Mouse (Mus musculus): ENCODE data around the gene Chd3. TPM values are rescaled to one million over a fixed set of nuclear protein-coding genes. Genes with fewer than 3 reads are reported as not detected.

The Chd3 gene
- polyA plus RNA-seq, 1 experiment from 2014 or later = 35.5 TPM

DNA sequence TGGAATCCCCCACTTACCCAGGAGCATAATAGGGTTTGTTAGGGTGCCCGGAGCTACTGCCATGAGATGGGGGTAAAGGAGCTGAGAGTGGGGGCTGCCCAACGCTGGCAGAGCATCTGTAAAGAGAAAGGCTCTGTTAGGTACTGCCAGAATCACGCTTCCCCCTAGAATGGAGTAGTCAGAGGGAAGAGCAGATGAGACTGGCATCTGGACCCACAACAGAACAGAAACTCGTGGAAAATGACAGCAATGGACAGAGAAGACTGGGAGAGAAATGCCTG, 38.5 kb upstream of the Chd3 start:
- Histone ChIP-seq H3K9ac (ENCODE audit: low read depth, low read length) (peak overlapping the region; percentile 89; the same call in 1 of the 2 replicates), H3K27me3 (replicated peaks; ENCODE audit: control insufficient read depth, insufficient read depth, low read length) (no peaks in the 10 kb centered on the region), H3K9me3 (ENCODE audit: control insufficient read depth, low read length) (no peaks in the 10 kb centered on the region), H3K4me3 (ENCODE audit: low read length) (peak overlapping the region; percentile 81; the same call in 1 of the 2 replicates), H3K4me2 (ENCODE audit: low read depth, low read length) (peak overlapping the region; percentile 87; the same call in 1 of the 2 replicates), H3K36me3 (ENCODE audit: control insufficient read depth, insufficient read depth, low read length) (peaks cover 39% of the 10 kb centered on the region), H3K27ac (ENCODE audit: low read length) (no peak overlapping the region), H3K4me1 (ENCODE audit: control insufficient read depth, insufficient read depth, low read length) (peaks cover 24% of the 10 kb centered on the region)
- no peak for ATAC-seq
- WGBS = 86% methylated on average over 4 of the region's 4 CpGs

DNA sequence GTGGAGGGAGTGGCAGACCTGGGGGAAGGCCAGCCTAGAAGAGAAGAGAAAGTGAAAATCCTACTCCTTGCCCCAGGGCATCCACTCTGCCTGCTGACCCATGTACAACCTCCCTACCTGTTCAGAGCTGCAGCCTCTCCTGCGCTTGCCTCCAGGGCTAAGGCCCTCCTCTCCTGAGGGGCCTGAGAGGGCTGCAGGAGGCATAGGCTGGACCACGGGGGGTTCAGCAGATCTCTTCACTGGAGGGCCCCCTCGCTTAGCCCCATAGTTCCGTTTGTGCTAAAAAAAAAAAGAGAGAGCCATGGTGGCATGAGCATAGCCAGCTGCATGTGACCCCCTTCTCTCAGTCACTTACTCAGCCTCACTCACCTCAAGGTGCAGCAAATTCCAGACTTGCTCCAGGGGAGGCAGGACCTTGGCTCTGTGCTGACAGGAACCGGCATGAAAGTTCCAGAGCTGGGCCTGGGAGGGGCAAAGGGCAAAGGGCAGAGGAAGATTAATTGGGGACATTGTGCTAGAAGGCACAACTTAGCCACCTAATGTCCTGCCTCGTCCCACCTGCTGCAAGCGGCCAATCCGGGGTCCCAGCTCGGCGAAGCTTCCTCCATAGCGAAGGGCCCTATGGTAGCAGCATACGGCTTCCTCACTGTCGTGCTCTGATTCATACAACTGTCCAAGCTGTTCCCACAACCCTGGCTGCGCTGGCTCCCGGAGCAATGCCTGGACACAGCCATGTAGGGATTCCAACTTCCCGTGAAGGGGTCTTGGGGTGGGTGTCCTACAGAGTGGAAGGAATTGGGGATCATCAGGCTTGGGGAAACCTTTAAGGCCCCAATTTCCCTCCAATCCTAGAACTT, 37.9 kb upstream of the Chd3 start:
- Histone ChIP-seq H3K9me3 (ENCODE audit: control insufficient read depth, low read length) (no peaks in the 10 kb centered on the region), H3K4me2 (ENCODE audit: low read depth, low read length) (no peak overlapping the region), H3K36me3 (ENCODE audit: control insufficient read depth, insufficient read depth, low read length) (peaks cover 40% of the 10 kb centered on the region), H3K27me3 (replicated peaks; ENCODE audit: control insufficient read depth, insufficient read depth, low read length) (no peaks in the 10 kb centered on the region), H3K4me1 (ENCODE audit: control insufficient read depth, insufficient read depth, low read length) (peaks cover 18% of the 10 kb centered on the region), H3K27ac (ENCODE audit: low read length) (no peak overlapping the region), H3K9ac (ENCODE audit: low read depth, low read length) (0 out of 2 replicates have a peak overlapping the region, but pooled peaks have one; percentile 89), H3K4me3 (ENCODE audit: low read length) (no peak overlapping the region)
- 89% methylated on average over 16 of the region's 16 CpGs for WGBS
- ATAC-seq = no peak

DNA sequence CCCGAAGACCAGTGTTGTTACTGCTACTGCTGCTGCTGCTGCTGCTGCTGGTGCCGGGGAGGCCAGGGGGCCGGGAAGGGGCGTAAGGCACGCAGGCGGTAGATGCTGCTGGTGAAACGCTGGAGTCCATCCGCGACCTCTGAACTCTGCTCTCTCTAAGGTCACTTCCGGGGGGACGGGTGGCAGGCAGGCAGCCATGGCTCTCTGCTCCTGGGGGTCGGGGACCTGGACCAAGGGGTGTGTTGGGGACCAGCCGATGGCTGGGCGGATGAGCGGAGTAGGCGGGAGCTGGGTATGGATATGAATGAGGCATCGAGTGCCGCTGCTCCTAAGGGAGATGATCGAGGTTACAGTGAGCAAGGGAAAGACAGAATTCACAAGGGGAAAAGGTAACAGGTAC, 37.1 kb upstream of the Chd3 start:
- Histone ChIP-seq H3K9me3 (ENCODE audit: control insufficient read depth, low read length) (no peaks in the 10 kb centered on the region), H3K27me3 (replicated peaks; ENCODE audit: control insufficient read depth, insufficient read depth, low read length) (no peaks in the 10 kb centered on the region)
- WGBS = 89% methylated on average over 19 of the region's 19 CpGs

DNA sequence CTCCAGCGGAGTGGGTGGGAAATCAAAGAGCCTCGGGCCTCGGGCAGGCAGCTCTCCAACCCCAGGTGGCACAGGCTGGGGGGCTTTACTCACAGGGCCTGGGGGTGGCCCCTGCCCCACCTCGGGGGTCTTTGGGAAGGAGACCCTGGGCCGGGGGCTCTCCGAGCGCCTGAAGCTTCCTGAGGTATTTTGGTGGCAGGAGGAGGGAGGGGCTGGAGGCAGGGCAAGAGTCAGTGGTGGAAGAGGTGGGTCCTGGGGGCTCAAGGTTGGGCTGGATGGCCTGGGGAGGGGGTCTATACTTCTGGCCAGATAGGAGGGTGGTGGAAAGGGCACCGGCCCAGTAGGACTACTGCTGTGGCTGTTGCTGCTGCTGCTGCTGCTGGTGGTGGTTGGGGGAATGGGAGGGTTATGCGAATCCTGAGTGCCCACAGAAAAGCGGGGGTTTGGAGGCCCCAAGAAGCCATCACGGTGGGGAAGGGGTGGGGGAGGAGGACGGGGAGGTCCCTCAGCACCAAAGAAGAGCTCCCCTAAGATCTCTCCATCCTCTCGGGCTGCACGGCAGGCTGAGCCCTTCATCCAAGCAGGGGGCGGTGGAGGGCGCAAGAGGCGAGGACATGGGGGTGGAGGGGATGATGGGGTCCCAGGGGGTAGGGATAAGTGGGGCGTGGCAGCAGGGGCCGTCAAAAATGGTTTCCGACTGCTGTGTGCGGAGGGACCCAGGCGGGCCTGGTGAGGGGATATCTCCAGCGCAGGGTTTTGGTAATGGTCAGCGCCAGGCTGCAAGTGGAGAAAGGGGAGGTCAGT, 36.4 kb upstream of the Chd3 start:
- 90% methylated on average over 24 of the region's 24 CpGs for WGBS
- ATAC-seq = no peak

More for the DNA sequence above, 37.1 kb upstream of the Chd3 start:
- ATAC-seq = no peak
- no peak overlapping the region for H3K9ac ChIP-seq (ENCODE audit: low read depth, low read length)
- H3K36me3 ChIP-seq (ENCODE audit: control insufficient read depth, insufficient read depth, low read length) = peaks cover 48% of the 10 kb centered on the region
- peaks cover 18% of the 10 kb centered on the region for H3K4me1 ChIP-seq (ENCODE audit: control insufficient read depth, insufficient read depth, low read length)
- no peak overlapping the region for H3K4me3 ChIP-seq (ENCODE audit: low read length)
- H3K4me2 ChIP-seq (ENCODE audit: low read depth, low read length) = no peak overlapping the region
- H3K27ac ChIP-seq (ENCODE audit: low read length) = no peak overlapping the region

DNA sequence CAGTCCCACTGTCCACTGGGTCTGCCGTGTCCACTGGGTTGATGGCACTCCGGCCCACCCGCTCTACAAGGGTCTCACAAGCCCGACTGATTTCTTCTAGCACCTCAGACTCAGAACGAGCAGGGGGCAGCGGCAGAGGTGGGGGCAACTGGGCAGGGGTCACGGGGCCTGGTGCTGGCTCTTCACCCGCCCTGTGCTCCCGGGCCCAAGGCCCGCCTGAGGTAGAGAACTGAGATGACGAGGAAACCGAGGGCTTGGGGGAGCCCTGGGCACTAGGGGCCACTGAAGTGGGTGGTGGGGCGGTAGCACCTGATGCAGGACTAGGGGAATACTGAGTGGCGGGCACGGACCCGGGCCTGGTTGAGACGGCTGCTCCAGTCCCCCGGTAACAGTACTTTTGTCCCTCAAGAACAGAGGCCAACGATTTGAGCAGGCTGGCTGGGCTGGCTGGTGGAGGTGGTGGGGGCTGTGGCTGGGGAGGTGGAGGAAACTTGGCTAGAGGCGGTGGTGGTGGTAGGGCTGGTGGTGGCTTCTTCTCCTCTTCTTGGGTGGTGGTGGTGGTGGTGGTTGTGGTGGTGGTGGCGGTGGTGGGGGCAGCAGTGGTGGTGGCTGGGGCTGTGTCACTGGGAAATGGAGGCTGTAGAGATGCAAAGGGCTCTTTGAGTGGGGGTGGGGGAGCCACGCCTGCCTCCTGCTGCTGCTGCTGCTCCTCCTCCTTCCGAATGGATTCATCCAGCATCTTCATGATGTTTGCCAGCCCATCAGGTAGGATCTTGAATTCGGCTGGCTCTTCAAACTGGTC, 35.6 kb upstream of the Chd3 start:
- Histone ChIP-seq H3K4me3 (ENCODE audit: low read length) (no peak overlapping the region), H3K36me3 (ENCODE audit: control insufficient read depth, insufficient read depth, low read length) (peaks cover 49% of the 10 kb centered on the region), H3K9me3 (ENCODE audit: control insufficient read depth, low read length) (no peaks in the 10 kb centered on the region), H3K27me3 (replicated peaks; ENCODE audit: control insufficient read depth, insufficient read depth, low read length) (no peaks in the 10 kb centered on the region), H3K4me1 (ENCODE audit: control insufficient read depth, insufficient read depth, low read length) (peaks cover 26% of the 10 kb centered on the region), H3K27ac (ENCODE audit: low read length) (no peak overlapping the region), H3K4me2 (ENCODE audit: low read depth, low read length) (no peak overlapping the region), H3K9ac (ENCODE audit: low read depth, low read length) (no peak overlapping the region)
- 91% methylated on average over 20 of the region's 24 CpGs for WGBS
- no peak for ATAC-seq

More for the DNA sequence above, 36.4 kb upstream of the Chd3 start:
- Histone ChIP-seq H3K36me3 (ENCODE audit: control insufficient read depth, insufficient read depth, low read length) (peaks cover 48% of the 10 kb centered on the region), H3K4me3 (ENCODE audit: low read length) (no peak overlapping the region), H3K9ac (ENCODE audit: low read depth, low read length) (no peak overlapping the region), H3K4me2 (ENCODE audit: low read depth, low read length) (no peak overlapping the region), H3K9me3 (ENCODE audit: control insufficient read depth, low read length) (no peaks in the 10 kb centered on the region), H3K4me1 (ENCODE audit: control insufficient read depth, insufficient read depth, low read length) (peaks cover 23% of the 10 kb centered on the region), H3K27ac (ENCODE audit: low read length) (no peak overlapping the region), H3K27me3 (replicated peaks; ENCODE audit: control insufficient read depth, insufficient read depth, low read length) (no peaks in the 10 kb centered on the region)

DNA sequence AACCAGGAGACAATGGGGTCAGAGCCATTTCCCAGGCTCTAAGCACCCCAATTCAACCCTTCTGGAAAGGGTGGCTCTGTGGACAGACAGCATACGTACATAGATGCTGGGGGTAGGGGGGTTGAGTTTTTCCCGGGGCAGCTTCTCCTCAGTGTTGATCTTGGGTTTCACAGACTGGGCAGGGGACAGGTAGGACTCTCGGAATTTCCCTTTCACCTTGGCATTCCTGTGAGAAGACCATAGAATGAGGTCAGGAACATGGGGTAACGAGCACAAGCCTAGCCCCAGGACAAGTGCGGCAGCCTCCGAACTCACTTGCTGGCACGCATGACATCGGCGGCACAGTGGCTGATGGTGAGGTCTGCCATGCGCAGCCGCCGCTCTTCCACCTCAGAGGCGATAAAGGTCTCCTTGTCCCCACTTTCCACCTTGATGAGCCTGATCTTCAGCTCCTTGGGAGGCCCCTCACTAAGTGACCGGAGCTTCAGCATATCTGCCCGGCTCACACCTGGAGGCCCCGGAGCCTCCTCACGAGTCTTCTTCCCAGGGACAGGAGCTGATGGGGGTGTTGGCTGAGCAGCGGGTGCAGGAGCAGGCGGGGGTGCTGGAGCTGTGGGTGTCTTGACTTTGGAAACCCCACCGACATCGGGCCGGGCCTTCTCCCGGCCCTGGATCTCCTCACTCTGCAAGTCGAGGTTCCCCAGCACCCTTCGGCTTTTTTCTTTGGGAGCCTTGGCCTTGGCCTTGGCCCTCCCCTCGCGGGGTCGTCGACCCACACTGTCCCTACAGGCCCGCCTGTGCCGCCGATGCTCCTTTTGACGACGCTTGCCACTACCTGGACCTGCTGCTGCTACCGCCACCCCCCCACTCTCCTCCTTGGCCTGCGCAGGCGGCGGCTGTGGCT, 34.7 kb upstream of the Chd3 start:
- Histone ChIP-seq H3K4me2 (ENCODE audit: low read depth, low read length) (no peak overlapping the region), H3K4me1 (ENCODE audit: control insufficient read depth, insufficient read depth, low read length) (peaks cover 31% of the 10 kb centered on the region), H3K9me3 (ENCODE audit: control insufficient read depth, low read length) (no peaks in the 10 kb centered on the region), H3K27me3 (replicated peaks; ENCODE audit: control insufficient read depth, insufficient read depth, low read length) (no peaks in the 10 kb centered on the region), H3K27ac (ENCODE audit: low read length) (no peak overlapping the region), H3K36me3 (ENCODE audit: control insufficient read depth, insufficient read depth, low read length) (peaks cover 53% of the 10 kb centered on the region), H3K4me3 (ENCODE audit: low read length) (no peak overlapping the region), H3K9ac (ENCODE audit: low read depth, low read length) (no peak overlapping the region)
- 89% methylated on average over 38 of the region's 38 CpGs for WGBS
- ATAC-seq = no peak

DNA sequence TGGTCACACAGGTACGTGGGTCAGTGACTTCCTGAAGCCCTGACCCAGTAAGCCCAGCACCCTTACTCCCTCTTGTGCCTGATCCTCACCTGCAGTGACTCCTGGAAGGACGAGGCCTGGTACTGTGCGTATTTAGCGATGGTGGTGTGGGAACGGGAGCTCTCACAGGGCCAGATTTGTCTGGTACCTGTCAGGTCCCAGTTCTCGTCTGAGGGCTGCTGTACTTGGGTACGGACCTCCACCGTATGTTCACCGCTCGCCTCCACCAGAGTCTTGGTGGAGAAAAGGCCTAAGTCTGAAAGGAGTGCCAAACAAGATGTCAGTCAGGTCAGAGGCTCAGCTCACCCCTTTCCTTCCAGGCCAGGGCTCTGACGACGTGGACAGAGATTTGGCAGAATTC, 32.8 kb upstream of the Chd3 start:
- ATAC-seq = no peak
- Histone ChIP-seq H3K9ac (ENCODE audit: low read depth, low read length) (0 out of 2 replicates have a peak overlapping the region, but pooled peaks have one; percentile 29), H3K4me2 (ENCODE audit: low read depth, low read length) (no peak overlapping the region), H3K27me3 (replicated peaks; ENCODE audit: control insufficient read depth, insufficient read depth, low read length) (no peaks in the 10 kb centered on the region), H3K4me3 (ENCODE audit: low read length) (no peak overlapping the region), H3K36me3 (ENCODE audit: control insufficient read depth, insufficient read depth, low read length) (peaks cover 47% of the 10 kb centered on the region), H3K27ac (ENCODE audit: low read length) (no peak overlapping the region), H3K4me1 (ENCODE audit: control insufficient read depth, insufficient read depth, low read length) (peaks cover 33% of the 10 kb centered on the region), H3K9me3 (ENCODE audit: control insufficient read depth, low read length) (no peaks in the 10 kb centered on the region)
- WGBS = 86% methylated on average over 12 of the region's 12 CpGs

DNA sequence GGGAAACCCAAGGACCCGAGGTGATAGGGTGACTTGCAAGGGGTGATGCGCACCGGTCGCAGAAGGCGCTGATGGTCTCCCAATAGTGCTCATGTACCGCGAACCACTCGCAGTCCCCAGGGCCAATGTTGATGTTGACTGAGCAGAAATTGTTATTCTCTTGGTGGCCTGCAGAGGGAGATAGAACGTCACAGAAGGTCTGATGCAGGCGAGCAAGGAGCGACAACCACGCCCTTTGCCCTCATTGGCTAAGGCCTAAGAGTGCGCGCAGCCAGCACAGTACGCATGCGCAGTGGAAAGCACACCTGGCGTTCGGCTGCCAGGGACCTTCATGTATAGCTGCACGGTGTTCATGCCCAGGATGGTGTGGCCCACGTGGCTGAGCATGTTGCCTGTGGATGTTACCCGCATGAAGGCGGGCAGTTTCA, 32.0 kb upstream of the Chd3 start:
- H3K4me3 ChIP-seq (ENCODE audit: low read length) = no peak overlapping the region
- H3K4me1 ChIP-seq (ENCODE audit: control insufficient read depth, insufficient read depth, low read length) = peaks cover 36% of the 10 kb centered on the region
- H3K9ac ChIP-seq (ENCODE audit: low read depth, low read length) = peak overlapping the region; percentile 29; the same call in 1 of the 2 replicates
- peaks cover 40% of the 10 kb centered on the region for H3K36me3 ChIP-seq (ENCODE audit: control insufficient read depth, insufficient read depth, low read length)
- ATAC-seq = peak; percentile 79
- 18% methylated on average over 22 of the region's 22 CpGs for WGBS
- H3K27ac ChIP-seq (ENCODE audit: low read length) = peak overlapping the region; percentile 8; the same call in 1 of the 2 replicates
- H3K4me2 ChIP-seq (ENCODE audit: low read depth, low read length) = no peak overlapping the region
- no peaks in the 10 kb centered on the region for H3K9me3 ChIP-seq (ENCODE audit: control insufficient read depth, low read length)
- no peaks in the 10 kb centered on the region for H3K27me3 ChIP-seq (replicated peaks; ENCODE audit: control insufficient read depth, insufficient read depth, low read length)
